Mouse (Mus musculus): Measurements from ENCODE around the gene Slc25a22.
A peak's percentile ranks its signal among the peaks of the same experiment; 100 is the strongest.

Gene Slc25a22

GRCm38 (mm10) chr7:141435129-141435855 lies 2.4 kb downstream of the Slc25a22 start:
- DNase-seq (ENCODE audit: low read depth, low spot score), result peak; percentile 84

- DNase-seq (ENCODE audit: low read depth, low spot score), result peak; percentile 54
These were observed 3.2 kb downstream of the Slc25a22 start for GRCm38 (mm10) chr7:141434464-141434863.

- no peak for DNase-seq (ENCODE audit: low read depth, low spot score)
These were observed 3.9 kb downstream of the Slc25a22 start for GRCm38 (mm10) chr7:141433517-141434400.

- no peak for DNase-seq (ENCODE audit: low read depth, low spot score)
These were observed 4.8 kb downstream of the Slc25a22 start for GRCm38 (mm10) chr7:141432741-141433516.

DNA sequence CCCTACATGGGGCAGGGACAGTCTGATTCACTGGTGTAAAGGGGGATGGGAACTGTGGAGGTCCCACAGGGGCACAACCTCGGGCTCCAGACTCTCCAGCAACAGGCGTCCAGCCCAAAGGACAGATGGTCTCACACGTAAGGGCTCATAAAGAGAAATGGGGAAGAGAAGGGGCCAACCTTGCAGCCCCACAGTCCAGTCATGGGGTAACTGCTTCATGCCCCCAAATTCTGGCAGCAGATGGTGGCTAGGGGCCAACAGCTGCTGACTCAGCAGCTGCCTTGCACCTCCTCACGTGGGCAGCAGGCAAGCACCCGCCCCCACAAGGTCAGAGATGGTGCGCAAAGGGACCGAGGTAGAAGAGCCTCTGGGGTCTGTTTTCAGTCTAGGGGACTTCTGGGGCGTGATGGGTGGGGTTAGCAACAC lies 5.5 kb downstream of the Slc25a22 start:
- no peak for DNase-seq (ENCODE audit: low read depth, low spot score)

GRCm38 (mm10) chr7:141431434-141432185 lies 6.1 kb downstream of the Slc25a22 start:
- DNase-seq (ENCODE audit: low read depth, low spot score), result no peak

- DNase-seq (ENCODE audit: low read depth, low spot score), result no peak
These were observed 7.0 kb downstream of the Slc25a22 start for GRCm38 (mm10) chr7:141430585-141431240.

GRCm38 (mm10) chr7:141429840-141430584 lies 7.7 kb downstream of the Slc25a22 start:
- no peak for DNase-seq (ENCODE audit: low read depth, low spot score)

DNA sequence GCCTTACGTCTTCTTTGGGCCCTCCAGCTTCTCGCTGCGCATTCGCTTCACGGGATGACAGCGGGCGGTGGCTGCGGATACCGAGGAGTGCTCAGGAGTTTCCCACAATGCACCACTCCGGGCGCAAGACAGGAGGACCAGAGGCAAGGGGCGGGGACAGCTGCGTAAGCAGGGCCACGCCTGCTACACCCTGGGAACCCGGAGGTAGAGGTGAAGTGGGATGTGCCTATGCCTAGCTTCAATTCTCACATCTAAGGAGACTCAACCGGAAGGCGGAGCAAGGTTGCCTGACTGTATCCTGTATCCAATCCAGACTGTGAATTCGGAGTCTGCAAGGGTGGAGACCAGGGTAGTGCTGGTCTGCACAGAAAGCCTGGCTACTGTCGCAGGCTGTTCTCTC lies 8.4 kb downstream of the Slc25a22 start, which contains the start of gene Cend1:
Gene Cend1 (minus strand): TSS at position 182 of the 400 bp plus-strand sequence.
- DNase-seq (ENCODE audit: low read depth, low spot score), result peak; percentile 59

DNA sequence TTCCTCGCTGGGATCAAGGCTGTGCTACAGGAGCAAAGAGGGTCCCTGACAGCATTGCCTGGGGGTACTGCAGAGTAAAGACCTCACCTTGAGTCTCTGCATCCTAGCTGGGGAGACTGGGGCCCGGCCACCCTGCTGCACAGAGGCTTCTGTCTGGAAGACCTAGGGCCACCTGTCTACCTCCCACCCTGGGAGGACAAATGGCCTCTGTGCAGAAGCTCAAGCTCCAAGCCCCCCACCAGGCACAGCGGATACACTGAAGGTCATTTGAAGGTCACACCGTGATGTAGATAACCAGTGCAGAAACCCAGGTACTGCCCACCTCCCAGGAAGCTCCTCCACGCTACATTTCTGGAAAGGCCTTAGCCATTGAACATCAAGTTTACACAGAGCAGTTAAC lies 9.0 kb downstream of the Slc25a22 start:
- DNase-seq (ENCODE audit: low read depth, low spot score), result no peak

DNA sequence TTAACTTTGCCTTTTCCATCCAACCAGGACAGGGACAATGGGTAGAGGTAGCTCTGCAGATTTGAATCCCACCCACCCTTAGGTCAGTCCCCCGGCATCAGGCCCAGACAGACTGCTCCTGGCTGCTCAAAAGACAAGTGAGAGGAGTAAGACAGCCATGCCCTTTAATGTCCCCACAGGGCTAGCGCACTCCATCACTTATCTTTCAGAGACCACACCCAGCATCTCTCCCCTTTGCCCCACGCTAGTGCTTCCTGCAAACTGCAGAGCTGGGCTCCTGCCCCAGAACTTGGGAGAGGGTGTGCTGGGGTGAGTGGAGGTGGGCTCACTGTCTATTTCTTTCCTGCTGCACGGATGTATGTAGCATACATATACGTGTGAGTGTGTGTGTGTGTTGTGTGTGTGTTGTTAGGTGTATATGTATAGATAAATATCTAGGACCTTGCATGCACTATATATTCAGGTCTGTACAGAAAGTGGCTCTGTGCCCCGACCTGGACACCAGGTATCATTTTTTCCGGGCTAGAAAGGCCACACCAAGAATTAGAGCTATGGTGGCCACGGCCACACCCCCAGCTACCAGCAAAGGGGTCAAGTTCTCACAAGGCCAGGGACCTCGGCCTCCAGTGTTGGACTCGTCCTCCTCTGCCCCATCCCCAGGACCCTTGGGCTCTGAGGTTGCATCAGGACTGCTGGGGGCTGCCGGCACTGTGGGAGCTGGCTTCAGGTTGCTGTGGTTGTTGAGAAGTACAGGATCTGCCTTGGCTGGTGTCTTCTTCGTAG lies 10.6 kb downstream of the Slc25a22 start:
- DNase-seq (ENCODE audit: low read depth, low spot score), result no peak

- DNase-seq (ENCODE audit: low read depth, low spot score), result no peak
These were observed 13.9 kb downstream of the Slc25a22 start for GRCm38 (mm10) chr7:141423811-141424210.

- DNase-seq (ENCODE audit: low read depth, low spot score), result no peak
These were observed 17.5 kb downstream of the Slc25a22 start for GRCm38 (mm10) chr7:141420030-141420702.

DNA sequence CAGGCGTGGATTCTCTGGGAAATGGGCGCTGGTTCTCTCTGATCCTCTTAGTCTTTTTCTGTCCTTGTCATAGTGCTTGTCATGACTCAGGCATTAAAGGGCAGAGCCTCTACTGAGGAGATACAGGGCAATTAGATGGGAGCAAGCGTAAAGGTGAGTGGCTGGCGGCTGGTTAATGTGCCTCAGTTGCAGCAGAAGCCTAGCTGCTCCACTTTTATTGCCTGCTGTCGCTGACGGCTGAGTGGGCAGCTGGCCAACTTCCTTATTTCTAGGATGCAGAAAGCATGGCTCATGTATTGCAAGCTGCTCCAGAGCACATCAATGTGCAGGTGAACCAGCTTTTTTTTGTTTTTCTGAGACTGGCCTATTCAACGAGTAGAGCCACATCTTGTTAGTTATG lies 18.7 kb downstream of the Slc25a22 start:
- no peak for DNase-seq (ENCODE audit: low read depth, low spot score)

DNA sequence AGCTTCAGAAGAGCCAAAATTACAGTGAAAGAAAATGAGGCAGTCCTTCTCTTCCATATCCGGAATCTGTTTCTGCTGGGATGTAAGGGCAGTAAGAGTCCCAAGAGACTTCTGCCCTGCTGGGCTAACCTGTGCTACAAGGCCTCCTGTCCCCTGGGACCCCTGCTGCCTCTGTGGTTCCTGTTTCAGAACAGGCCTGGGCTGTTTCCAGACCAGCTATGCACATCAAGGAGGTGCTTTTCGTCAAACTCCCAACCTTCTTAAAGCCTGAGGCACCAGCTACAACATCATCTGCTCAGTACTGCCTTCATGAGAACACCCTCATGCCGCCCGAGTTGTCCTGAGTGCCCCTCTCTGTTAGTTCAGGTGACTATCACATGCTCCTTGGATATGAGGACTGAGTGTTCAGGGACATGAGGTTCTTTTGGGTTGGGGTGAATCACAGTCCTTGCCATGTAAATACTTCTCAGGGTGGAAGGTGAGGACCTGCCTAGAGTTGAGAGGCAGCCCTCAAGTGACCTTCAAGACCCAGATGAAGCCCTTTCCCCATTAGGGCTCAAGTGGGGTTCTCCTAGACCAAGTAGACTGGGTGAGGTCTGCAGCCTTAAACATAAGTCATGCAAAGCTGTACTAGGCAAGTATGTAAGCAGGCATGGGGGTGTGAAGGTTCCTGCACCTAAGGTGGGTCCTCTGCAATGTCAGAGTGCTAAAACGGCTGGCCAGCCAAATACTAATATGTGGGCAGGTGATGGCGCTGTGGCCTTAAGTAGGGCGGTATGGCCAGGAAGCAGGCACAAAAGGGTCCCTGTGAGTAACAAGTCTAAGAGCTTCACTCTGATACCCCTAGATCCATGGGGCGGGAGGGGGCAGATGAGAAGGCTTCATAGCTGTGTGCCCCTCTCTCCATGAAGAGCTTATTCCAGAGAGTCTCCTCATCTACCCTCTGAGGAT lies 19.7 kb downstream of the Slc25a22 start:
- DNase-seq (ENCODE audit: low read depth, low spot score), result no peak

GRCm38 (mm10) chr7:141416144-141416841 lies 21.4 kb downstream of the Slc25a22 start:
- no peak for DNase-seq (ENCODE audit: low read depth, low spot score)

All from CD4-positive, CD25-positive, alpha-beta regulatory T cell, adult 2 months (primary cell).